Mouse (Mus musculus): Measurements from ENCODE around the gene Tmem132c.

Tmem132c gene

DNA sequence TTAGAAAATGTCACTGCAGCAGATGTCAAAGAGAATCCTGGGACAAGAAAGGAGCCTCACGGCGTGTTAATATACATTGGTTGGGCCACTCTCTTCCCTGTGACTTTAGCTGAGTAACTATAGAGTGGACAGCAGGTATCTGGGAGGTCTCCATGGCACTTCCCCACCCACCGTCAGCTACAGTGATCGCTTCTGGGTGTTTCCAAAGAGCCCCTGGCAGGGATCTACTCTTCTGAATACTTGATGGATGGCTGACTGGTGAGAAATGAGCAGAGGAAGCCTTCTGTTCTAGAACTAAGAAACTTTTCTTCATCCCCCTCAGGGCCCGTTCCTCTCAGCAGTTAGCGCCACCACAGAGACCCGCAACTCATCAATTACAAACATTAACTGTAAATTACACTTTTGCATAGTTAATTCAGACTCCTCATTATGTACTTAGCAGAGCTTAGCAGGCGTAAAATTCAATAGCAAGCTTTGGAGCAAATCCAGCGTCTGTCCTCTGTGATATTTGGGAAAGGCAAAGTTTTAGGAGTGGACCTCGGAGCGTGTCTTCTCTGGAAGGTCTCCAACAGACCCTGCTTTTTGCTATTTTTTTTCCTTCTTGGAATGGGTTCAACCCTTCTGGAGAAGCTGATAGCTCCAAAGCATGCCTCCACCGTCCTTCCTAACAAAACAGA lies 257.7 kb downstream of the Tmem132c start:
- no peak for DNase-seq

DNA sequence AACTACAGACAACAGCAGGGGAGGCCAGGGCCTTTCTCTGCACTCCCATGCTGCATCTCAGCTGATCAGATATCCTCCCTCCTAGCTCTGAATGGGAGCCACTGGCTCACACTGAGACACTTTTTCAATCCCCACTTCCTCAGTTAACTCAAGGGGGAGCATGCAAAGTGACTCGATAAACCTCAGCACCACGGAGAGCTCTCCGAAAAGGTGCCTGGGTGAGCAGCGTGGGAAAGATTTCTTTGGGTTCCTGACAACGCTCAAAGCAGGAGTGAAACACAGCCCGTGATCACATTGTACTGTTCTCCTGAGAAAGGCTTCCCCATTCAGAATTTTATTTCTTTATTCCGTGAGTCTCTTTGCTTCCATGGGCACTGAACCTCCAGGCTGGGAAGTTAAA lies 261.2 kb downstream of the Tmem132c start:
- no peak for DNase-seq

DNA sequence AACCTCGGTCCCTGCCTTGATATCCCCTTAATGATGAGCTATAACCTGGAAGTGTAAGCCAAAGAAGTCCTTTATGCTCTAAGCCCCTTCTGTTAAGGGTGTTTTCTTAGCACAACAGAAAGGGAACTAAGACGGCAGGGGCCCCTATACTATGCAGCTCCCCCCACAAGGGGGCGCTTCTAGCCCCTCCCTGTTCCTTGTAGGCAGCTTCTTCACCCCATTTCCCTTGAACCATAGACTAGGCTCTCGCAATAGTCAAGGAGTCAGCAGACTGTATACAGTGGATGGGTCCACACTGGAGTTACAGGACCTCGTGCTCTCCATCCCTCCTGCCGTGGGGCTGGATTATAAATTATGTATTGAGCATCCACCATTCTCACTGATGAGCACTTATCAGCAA lies 264.1 kb downstream of the Tmem132c start:
- no peak for DNase-seq

DNA sequence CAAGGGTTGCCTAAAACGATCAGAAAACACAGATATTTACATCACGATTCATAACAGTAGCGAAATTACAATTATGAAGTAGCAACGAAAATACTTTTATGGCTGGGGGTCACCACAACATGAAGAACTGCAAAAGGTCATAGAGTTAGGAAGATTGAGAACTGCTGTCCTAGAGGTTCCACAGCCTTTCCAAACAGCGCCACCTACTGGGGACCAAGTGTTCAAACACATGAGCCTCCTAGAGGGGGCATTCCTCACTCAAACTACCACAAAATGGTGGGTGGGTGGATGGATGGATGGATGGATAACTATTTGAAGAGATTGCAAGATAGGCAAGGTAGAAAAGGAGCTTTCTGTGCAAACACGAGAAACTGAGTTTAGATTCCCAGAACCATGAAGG lies 270.0 kb downstream of the Tmem132c start:
- DNase-seq = no peak

DNA sequence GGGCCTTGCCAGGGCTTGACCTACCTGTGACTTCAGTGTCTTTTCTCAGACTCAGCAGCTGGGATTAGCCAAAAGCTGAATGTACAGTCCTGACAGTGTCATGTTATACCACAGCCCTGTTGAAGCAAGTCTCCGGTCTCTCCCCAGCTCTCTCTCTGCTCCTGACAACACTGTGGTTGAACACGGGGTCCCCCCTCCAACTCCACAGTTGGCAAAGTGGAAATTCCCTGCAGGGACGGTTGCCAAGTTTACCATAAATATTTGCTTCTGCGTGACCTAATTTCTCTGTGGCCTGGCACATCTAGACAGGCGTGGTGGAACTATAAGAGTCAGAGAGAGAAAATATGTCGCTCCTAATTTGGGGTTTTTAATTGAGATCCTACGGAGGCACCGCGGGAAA lies 274.4 kb downstream of the Tmem132c start:
- peak; percentile 54 to 55 for DNase-seq

DNA sequence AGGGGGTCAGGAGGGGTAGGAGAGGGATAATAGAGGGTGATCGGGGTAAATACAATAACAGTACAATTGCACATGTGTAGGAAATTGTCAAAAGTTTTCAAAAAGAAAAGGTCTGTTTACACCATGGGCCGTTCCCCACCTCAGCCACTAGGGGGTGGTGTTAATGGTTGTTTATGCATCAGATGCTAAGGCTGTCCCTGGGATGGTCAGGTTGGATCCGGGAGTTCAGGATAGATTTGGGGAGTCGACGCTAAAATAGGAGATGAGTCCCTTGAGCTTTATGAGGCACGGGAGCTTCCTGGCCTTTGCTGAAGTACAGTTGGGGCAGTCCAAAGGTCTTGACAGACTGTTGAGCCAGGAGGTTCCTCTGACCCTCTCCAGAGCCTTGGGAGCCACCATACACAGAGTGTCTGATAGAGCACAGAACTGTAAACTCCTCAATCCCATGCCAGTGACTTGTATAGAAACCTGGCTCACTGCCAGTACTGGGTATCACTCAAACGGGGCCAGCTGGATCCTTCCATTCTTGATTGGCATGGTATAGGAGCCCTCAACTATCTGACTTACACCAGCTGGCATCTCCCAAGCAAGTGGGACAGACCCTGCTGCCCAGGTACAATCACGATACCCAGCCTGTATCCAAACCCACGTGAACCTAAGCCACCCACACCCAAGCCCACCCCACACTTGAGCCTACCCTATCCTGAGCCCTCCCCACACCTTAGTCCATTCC lies 281.3 kb downstream of the Tmem132c start:
- peak; percentile 50 to 51 for DNase-seq

DNA sequence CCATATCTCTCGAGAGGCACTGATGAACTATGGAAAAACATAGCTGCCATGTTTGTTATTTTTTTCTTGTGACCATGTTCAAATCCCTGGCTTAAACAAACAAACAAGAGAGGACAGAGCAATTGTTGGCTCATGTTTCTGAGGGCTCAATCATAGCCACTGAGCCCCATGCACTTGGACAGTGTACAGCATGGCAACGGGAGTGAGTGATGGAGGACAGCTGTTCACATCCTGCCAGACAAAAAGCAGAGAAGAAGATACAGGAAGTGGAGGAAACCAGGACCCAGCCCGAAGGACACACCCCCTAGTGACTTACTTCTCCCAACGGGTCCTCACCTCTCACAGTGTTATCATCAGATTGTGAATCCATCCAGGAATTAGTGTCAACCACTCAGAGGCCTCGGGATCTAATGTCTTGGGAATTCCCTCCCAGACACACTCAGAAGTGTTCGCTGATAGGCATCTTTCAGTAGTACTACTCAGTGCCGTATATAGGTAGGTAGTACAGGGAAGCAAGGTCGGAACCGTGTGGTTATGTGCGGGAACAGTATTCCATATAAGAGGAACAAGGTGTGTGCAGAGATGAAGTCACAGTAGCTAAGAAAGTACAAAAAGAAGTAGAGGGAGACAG lies 285.9 kb downstream of the Tmem132c start:
- no peak for DNase-seq

DNA sequence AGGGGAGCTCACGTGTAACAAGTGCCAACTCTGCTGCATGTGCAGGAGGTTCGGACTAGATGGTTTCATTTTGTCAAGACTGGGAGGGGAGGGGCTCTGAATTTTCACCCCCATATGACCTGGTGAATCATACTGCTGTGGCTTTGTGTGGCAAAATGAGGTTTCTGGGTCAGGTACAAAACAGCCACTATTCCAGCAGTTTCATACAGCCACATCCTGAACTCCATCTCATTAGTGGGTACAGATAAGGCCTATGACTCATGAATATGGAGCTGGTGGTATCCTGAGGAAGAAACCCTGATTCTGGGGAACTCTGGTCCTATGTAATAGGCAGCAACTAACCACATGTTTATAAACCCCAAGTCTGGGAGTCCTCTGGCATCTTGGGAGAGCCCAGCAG lies 295.9 kb downstream of the Tmem132c start:
- no peak for DNase-seq

DNA sequence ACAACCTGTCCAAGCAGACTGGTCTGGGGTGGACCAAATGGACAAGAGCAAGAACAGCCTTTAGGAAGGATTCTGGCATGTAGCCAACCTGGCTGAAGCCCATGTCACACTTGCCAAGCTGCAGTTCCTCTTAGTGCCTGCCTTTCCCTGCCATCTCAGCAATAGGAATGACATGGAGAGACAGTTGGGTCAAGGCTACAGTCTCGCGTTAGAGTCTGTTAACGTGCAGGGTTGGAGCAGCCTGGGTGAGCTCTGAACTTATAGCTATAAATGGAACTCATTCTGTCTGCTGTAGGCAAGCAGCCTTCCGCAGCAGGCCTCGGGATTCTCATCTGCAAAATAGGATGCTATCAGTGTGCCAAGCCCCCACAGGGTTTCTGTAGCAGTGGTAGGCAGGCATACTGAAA lies 305.0 kb downstream of the Tmem132c start:
- DNase-seq = peak; percentile 87 to 91

DNA sequence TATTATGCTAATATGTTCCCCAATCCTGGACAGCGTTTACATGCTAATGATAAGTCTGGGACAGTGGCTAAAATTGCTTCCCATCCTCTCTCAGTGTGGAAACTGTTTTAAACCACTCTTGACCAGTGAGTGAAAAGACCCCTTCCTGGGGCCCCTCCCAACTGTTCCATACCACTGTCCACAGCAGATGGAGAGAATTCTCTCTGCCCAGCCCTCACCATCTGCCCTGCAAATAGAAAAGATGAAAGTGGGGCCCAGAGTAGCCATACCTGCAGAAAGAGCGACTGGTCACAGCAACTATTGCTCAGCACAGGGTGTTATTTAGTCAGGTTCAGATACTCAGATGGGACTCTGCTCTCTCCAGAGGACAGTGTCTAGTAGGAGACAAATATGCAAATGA lies 306.5 kb downstream of the Tmem132c start:
- no peak for DNase-seq

DNA sequence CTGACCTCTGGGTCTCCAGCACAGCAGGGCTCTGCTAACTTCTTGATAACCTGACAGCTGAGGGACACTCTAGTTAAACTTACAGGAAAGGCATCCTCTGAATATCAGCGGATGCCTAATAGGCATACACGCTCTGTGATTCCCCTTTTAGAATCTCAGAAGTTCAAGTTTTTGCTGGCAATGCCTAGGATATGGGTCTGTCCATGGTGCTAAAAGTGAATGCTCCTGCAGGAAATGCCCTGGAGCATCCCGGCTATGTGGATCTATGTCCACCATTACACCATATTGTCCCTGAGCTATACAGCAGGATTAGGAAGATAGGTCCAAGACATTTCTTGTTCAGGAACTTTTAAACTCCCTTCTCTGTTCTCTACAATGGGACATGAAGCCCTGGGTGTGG lies 319.5 kb downstream of the Tmem132c start:
- DNase-seq = no peak

DNA sequence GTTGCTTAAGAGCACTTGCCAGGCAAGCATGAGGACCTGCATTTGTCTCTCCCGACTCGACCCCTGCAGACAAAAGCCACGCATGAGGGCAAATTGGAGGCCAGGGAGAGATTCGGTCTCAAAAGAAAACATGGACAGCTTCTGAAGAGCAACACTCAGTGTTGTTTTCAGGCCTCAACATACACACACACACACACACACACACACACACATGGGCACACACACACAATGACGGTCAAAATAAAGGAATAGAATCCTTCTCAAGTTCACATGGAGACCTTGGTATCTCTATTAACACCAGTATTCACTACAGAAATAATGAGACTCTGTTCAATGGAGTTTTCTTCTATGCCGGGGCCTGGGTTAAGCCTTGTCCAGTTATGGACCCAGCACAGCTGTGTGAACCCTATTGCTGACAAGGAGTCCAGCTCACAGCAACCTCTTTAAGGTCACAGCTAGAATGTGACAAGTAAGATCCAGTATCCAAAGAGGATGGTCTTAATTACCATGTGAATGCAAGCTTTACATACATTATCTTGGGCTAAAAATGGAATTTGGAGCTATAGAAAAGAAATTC lies 325.6 kb downstream of the Tmem132c start:
- DNase-seq = no peak

DNA sequence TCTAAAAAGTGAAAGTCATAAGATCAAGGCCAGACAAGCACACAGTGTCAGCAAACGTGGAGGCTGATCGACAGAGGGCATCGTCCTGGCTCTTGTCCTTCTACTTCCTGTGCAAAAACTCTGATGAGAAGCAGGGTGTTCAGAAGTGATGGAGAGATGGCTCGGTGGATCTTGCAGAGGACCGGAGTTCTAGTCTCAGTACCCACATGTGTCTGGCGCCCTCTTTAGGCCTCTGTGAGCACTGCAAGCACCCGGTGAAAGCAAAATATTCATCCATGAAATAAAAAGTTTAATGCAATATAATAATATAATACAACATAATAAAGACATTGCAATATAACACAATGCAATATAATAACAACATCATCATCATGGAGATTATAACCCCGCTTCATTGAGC lies 335.8 kb downstream of the Tmem132c start:
- peak; percentile 53 to 66 for DNase-seq

DNA sequence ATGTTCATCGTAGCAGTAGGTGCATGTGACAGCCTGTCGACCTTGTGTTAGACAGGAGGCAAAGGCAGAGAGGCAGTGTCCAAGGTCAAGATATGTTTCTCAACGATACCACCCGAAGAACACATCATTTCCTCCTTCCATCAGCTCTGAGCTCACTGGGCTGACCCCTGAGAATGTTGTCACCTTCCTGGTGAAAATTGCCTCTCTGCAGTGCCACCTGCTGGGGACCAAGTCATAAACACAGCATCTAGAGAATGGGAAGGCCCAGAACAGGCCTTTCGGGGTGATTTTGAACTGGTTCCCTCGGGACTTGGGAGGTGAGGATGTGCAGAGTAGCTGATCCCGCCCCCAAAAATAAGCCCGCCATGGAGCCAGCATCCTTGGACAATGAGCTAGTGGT lies 342.1 kb downstream of the Tmem132c start:
- peak; percentile 21 to 31 for DNase-seq

DNA sequence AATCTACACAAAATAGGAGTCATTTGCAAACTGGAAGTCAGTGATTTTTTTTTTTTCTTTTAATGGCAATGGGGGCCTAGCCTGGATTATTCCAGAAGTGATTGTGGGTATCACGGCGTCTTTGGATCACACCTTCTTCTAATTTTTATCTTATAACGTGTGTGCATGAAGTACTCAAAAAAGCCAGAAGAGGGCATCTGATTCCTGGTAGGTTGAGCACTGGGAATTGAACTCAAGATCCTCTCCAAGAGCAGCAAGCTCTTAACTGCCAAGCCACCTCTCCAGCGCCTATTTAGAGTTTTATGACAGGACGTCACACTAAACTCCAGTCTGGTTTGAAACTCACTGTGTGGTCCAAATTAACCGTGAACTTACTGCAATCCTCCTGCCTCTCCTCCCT lies 346.2 kb downstream of the Tmem132c start:
- no peak for DNase-seq

DNA sequence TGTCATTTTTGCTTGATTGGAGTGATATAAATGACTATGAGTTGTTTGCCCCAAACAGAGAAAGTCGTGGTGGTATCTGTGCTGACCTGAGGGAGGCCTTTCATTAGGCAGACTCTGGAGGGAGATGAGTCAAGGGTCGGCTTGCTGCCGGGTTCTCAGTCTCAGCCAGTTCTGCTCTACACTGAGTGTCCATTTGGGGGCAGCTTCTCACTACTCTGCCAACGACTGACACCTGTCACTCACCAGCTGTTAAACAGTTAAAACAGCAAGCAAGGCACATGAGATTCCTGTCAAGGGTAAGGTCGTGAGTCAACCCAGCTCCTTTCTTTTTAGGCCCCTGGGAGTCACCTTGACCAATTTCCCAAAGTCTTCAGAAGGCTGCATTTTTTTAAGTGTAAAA lies 350.8 kb downstream of the Tmem132c start:
- DNase-seq = no peak

DNA sequence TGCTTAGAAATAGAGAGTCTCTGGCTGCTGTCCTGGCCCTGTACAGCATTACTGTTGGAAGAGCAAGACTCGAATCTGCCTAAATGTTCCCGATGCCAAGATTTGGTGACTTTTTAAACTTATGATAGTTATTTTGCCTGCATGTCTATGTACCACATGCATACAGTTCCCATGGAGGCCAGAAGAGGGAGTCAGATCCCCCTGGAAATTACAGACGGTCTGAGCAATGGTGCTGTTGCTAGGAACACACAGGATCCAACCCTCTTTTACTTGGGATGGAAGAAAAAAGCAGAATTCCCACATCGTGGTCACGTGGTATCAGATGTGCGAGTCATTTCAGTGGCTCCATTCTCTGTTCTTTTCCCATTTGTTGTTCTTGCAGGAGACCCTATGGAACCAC lies 351.2 kb downstream of the Tmem132c start:
- DNase-seq = peak in 1 of 2 experiments; percentile 27

DNA sequence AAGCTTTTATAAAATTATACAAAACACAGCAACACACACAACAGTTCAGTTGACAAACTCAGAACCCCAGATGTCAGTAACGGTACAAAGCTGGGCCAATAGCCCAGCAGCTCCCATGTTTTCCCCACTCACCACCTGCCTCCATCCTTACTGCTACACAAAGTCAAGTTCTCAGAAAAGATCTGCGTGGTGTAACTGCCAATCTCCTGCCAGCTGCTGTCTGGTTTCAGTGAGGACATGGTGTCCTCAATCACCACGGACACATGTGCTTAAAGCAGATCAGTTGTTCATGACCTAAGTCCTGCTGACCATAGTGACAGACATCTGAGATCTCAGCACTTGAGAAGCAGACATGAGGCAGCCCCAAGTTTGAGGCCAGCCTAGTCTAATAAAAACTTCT lies 354.1 kb downstream of the Tmem132c start:
- DNase-seq = no peak

DNA sequence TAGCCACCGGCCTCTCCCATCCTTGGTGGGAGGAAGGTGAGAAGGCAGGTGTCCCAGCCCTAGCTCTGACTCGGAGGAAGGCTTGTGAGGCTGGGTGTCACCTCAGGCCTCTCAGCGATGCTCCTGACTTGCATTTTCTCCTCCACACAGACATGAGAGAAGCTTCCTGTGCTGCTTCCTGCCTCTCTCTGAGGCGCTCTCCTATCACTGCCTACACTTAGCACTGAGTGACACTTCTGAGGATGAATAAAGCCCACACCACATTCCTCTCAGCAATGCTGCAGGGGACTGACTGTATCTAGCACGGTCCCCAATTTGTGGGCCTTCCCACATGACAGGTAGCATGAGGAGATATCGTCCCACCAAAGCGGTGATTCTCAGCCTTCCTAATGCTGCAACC lies 355.3 kb downstream of the Tmem132c start:
- no peak for DNase-seq

DNA sequence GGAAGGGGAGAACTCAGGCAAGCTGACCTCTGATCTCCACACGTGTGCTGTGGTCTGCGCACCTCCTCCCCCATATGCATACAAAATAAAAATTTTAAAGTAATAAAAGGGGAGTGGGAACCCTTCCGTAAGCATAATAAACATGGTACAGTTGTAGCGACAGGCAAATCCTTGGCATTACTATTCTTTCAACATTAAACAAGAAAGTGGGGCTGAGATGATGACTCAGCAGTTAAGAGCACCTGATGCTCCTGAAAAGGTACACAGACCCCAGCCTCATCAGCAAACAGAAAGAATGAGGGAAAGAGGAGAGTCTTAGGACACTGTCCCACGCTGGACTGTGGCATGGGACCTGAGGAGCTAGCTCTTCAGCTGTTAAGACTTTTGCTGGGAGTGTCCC lies 361.4 kb downstream of the Tmem132c start:
- no peak for DNase-seq

DNA sequence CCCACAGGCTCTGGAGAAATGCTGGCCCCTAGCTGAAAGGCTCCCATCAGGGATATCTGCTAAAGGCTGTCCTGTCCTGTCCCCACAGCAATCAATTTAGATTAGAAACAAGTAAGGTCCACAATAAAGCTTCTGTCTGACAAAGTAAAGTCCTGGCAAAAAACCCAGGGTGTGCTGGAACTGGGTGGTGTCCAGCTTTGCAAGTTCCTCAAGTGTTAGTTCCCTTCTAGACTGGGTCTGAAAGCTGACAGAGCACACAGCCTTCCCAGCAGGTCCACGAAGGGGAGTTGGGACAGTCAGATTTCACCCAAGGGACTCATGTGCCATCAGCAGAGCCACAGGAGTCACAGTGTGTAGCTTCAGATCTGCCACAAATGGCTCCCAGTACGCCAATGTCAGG lies 365.9 kb downstream of the Tmem132c start:
- no peak for DNase-seq

DNA sequence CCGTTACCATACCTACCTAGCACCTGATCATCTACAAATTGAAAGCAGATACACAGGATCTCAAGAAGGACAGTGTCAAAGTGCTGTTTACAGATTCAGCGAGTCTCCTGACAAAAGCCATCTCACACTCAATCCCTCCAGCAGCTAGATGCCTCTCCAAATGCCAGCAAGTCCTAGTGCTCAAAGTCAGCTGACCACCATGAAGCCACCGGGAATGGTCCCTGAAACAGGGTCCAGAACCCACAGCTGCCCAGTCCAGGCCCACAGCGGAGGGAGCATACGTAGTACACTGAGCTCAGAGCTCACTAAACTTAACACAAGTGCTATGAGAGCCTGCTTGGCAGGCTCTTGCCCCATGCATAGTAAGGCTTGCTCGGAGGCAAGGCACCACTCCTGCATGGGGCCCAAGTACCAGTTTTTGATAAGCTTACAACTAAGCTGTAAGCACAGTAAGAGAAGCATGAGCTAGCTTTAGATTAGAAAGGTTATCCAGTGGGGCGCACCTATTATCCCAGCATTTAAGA lies 367.6 kb downstream of the Tmem132c start:
- no peak for DNase-seq

DNA sequence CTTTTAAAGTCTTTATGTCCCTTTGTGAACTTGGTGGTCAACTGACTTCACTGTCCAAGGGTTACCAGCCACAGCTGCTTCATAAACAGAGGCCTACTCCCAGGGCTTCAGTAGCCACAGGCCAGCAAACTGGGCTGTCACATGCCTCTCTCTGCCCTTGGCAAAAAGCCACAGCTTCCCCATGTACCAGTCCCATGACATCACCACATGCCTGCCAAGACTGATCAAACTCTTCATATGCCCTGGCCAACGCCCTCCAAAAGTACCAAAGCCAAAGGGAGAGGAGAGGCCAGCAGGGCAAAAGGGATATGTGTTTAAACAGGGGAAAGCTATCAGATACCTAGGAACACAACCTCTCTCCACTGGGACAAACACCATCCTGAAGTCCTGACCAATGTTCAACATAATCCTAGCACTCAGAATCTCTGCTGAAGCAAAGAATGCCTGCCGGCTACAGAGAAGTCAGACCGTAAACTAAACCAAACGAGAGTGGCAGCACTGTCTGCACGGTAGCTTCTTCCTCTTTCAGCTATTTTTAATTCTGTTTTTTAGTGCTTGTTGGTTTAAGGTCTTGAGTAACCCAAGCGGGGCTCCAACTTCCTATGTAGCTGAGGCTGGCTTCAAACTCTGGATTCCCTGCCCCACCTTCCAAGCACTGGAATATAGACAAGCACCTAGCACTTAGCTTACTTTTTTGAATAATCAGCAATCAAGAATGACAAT lies 369.3 kb downstream of the Tmem132c start:
- DNase-seq = peak; percentile 39 to 46

Data from cerebellum, postnatal 36 days (tissue).